Mouse (Mus musculus) mouse embryonic stem cell (cell line): ENCODE measurements around the gene Uba52.

Experiments
- in situ Hi-C, 2 experiments: fragments of 300-500 bp; cut with MboI; formaldehyde crosslinking; loops; 1 replicate in 1 of 2; 3 replicates in 1 of 2; pipeline ENCODE4 v1.14.3; 2019 to 2020; ENCODE audit warnings: low sequenced_read_pairs in 2 of 2, low pct_unique_long_range_greater_than_20kb in 1 of 2, mixed read lengths in 1 of 2; ENCODE audit not compliant: unreplicated experiment in 1 of 2

Uba52 gene

DNA sequence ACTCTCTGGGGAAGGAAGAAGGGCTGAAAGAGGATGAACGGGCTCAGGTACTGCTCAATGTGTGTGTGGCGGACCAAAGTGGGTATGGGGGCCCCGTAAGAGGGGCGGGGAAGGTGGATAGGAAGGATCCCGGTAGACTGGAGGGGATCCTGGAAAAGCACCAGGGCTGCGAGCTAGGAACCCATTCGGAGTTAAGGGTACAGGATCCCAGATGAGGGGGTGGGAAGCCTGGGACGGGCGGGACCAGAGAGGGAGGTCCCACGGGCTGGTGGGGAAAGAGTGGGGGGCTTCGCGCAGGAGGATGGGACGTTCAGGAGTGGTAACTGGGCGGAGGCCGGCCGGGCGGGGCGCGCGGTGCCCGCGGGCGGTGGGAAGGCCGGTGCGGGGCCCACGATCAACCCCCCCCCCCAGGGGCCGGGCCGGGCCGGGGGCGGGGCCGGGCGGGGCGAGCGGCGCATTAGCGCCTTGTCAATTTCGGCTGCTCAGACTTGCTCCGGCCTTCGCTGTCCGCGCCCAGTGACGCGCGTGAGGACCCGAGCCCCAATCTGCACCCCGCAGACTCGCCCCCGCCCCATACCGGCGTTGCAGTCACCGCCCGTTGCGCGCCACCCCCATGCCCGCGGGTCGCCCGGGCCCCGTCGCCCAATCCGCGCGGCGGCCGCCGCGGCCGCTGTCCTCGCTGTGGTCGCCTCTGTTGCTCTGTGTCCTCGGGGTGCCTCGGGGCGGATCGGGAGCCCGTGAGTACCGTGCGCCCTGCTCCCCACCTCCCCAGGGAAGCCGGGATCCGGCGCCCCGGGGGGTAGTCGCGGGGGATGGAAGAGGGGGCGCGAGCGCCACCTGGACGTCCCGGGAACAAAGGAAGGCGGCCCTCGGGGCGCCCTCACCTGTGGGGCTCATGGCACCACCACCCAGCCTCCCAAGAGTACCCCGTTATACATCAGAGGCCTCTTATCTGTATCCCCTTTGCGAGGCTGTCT lies 17.6 kb downstream of the Uba52 start, which contains the start of gene Crlf1:
Gene Crlf1, plus strand, starts transcription at position 495 of the 977 bp plus-strand sequence.
- in situ Hi-C loops, result no loop called here

DNA sequence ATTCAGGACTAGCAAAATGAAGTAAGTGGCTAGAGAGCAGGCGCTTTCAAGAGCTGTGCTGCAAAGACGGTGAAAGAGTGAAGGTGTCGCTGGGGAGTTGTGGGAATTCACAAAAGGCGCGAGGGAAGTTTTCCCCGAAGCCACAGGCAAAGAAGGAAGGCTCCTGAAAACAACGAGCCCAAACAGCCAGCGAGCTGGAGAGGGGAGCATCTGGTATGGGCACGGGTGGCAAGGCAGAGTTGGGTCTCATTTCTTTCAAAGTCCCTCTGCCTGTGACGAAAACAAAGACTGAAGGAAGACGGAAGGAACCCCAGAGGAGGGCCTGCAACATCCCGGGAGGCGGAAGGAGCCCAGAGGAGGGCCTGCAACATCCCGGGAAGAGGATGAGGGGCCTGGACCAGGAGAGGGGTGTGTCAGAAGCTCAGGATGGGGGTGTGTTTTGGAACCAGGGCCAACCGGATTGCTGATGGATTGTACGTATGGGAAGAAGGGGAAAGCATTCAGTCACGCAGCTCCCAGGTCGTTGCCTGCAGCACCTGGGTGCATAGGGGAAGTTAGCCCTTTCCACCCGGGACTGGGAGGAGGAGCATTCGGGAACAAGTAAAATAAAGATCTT lies 19.6 kb downstream of the Uba52 start:
- in situ Hi-C loops, result no loop called here

DNA sequence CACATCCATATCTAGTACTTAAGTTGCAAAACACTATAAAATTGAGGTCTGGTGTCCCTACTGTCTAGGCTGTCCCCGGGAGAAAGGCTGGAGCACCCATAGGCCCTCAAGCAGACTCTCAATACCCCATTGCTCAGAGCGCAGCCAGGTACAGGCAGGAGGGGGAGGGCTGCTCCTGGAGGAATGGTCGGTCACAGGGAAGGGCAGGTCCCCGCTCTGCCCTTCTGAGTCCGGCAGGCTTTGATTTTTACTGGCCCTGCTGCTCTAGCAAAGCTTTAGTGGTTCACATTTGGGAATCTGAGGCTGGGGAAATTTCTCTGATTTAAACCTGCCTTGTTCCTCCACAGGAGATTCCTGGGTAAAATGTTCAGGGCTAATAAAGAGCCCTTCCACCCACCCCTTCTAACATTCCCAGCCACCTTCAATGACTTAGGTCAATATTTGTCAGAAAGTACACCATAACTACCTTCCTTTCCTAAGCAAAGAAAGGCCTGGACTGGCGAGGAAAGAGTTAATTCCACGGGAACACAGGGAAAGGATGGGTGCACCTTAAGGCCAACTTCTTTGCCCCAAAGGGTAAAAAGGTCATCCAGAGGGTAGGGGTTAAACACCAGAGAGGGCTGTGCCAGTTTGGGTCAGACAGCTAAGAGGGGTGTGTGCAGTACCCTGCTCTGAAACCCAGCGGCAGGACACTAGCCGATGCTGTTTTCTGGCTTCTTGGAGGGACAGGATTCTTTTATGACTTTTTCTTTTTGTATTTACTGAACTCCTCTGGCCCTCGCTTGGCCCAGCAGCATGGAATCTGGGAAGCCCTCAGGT lies 20.3 kb downstream of the Uba52 start:
- in situ Hi-C loops, result no loop called here

DNA sequence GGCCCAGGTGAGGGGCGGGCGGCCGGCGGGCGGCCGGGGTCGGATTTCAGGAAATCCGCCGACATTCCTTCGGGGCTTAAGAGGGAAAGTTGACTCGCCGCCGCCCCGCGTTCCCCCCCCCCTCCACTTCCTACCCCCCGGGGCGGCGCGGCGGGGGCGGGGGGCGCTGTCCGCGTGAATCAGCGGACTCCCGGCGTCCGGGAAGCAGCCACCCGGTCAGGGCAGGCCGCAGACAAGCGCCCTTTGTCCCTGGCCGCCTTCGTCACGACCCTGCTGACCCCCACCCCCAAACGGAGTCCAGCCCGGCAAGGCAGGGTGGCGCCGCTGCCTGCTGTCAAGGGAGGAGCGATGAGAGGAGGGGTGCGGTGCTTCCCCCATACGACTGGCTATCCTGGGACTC lies 21.0 kb downstream of the Uba52 start:
- in situ Hi-C loops, result no loop called here

DNA sequence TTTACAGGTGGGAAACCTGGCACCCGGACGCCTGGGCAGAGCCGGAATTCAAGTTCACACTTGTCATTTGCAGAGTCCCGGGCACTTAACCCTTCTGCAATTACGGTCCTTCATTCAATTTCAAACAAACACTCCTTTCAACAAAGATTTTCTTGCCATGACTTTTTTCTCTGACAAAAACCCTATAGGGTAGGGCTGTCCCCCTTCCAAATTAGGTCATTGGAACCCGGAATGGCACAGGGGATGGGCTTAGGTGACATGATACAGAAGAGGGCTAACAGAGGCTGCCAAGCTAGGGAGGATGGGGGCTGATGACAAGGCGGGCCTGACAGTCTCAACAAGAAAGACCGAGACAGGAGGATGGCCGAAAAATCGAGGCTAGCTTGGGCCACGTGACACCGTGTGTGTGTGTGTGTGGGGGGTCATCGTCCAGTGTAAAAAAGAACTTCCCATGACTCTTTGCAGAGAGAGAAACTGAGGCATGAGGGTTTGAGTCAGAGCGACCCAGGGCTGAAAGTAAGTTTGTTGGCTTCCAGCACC lies 21.6 kb downstream of the Uba52 start:
- in situ Hi-C loops, result no loop called here

DNA sequence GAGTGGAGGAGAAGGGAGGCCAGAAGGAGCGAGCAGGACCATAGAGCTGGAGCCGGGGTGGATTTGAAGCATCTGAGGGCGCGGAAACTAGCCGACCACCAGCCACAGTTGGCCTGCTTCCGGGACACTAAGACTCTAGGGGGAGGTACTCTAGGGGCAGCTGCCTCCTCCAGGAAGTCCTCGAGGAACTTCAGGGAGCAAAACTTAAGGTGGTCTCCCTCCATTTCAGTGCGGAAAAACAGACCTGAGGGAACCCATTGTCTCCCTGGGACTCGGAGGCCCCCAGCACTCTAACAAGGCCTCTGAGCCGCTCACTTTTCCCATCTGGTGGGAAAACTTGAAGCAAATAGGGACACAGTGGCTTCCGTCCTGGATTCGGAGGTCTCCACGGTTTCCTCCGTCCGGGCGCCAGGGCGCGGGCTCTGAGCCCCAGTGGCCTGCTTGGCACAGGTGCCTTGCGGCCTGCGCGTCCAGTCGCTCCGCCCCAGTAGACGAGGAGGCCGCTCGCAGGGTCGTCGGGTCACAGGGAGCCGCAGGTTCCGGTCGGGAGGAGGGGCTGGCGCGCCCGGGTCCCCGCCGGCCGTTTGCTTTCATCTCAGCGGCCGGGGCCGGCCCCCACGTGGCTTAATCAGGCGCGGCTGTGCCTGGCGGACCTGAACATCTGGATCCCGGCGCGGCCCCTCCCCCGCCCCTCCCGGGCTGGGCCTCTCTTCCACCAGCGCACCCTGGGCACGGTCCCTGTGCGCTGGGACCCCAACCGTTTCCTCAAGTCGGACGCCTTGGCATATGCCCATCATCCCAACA lies 22.4 kb downstream of the Uba52 start:
- in situ Hi-C loops, result no loop called here

DNA sequence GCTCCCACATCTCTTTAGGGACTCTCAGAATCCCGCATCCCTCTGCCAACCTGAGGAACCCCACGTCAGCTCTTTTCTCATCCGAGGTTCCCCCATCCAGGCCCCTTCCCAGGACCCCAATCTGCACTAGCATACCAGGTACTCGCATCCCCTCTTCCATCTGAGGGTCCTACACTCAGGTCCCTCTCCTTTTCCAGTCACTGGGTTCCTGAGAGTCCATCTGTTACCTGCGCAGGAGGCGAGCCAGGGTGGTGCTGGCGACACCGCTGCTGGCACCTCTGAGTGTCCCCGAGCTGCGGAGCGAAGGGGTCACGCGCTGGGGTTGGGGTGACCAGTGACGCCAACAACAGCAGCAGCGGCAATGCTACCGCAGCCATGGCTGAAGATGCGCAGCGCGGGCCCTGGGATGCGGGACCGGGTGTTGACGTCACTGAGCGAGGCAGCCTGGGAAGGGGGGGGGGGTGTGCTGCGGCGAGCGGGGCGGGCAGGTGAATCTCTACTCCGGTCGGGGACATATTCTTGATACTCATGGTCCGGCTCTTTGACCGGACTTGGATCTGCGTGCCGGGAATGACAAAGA lies 23.6 kb downstream of the Uba52 start, which contains the start of gene Tmem59l:
Gene Tmem59l, minus strand, starts transcription at position 418 of the 580 bp plus-strand sequence.
- in situ Hi-C loops, result no loop called here

DNA sequence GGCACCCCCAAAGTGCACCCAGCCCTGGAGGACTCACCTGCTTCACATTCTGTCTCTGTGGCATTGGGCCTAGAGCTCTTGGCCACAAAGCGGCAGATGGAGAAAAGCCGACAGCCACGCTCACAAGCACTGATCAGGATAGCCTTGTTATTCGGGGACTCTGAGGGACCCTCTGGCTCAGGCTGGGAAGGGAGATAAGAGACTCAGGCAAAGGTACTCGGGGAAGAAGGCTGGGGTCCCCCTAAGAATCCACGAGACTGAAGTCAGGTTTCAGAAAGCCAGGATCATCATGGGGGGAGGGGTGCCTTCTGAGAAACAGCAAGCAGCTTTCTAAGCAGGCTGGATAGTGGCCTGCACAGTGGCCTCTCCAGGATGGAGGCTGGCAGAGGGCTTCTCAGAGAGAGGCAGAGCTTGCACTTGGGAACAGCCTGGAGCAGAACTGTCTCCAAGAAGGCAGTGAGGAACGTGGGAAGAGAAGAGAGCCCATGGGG lies 24.4 kb downstream of the Uba52 start:
- in situ Hi-C loops, result no loop called here

DNA sequence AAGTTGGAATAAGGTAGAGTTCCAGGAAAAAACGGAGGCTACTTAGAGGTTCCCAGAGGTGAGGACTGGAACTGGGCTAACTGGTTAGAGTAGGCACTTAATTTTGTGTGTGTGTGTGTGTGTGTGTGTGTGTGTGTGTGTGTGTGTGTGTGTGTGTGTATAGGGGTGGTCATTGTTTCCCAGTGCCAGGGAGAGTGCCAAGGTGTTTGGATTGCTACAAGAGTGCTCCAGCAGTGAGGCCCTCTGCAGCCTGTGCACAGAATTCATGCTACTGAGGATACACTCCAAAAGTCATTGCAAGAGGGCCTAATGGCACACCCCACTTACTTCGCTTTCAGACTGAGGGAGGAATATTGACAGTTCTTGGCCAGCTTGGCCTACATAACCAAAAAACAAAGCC lies 27.7 kb downstream of the Uba52 start:
- in situ Hi-C loops, result no loop called here

DNA sequence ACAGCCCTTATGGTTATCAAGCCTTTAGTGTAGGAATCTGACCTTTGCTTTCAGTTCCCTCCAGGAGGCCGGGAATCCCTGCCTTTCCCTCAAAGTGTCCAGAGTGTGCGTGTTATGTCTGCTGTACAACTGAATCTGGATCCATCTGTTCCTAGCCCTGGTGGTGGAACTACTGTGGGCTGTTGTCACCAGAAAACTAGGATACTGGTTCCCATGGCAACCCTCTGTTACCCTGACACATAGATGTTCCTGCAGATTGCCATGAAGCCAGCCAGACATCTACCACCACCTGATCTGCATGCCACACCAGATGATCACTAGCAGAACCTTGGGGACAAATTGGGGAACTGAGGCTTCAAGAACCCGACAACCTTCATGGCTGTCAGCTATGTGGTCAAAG lies 28.7 kb downstream of the Uba52 start:
- in situ Hi-C loops, result no loop called here

DNA sequence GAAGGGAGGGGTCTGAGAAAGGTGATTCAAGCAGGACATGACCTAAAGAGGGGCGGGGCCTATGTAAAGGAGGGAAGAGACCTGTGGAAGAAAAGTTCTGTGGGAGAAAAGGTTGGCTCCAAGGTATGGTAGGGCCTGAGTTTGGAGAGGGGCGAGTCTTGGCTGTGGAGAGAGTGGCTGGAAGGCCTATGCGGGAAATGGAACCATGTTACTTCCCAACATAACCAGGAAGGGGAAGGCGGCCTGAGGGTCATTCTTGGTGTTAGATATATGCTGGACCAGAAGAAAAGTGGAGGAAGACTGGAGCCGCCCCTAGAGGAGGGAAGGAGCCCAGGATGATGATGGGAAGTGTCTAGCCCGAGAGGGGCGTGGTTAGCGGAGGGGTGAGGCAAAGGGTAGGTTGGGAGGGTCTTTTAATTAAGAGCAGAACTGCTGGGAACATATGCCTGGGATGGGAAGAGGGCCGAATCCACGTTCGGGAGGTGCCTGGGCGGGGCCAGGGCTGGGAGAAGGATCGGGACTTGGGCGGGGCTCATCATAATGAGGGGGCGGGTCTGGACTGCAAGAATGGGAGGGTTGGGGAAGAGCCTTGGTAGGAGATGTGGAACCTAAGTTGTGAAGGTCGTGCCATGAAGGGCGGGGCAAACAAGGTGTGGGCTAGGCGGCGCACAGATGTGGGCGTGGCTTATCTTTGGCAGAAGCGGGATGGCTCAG lies 33.2 kb downstream of the Uba52 start:
- in situ Hi-C loops, result no loop called here

DNA sequence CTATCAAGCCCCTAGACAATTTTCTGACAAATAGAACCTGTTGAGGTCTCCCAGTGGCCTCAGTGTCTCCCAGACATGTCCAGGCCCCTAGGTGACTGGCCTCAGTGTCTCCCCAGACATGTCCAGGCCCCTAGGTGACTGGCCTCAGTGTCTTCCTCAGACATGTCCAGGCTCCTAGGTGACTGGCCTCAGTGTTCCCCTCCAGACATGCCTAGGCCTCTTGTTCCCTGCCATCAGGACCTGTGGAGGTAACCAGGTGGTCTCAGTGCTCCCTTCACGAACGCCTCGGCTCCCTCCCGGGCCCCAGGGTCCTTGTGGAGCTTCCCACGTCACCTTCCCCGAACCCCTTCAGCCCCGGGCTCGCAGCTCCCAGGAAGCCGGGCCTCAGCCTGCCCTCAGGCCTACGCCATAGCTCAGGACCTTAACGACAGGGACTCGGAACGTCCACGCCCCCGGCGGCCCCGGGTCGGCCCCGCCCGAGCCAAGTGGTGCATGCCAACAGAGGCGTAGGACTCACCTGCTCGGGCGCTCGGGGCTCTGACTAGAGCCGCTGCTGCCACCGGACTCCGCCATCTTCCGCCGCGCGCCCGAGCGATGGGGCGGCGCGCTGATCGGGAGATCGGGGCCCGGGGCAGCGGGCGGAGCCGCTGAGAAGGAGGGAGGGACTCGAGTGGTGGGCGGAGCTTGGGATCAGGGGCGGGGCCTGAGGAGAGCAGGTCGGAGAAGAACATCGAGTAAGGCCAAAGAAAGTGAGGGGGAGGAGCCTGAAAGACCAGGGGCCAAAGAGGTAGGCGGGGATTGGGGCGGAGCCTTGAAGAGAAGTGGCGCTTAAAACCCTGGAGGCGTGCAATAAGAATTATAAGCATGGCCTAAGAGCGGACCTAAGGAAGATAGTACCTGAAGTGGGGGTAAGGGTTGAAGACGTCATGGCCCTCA lies 34.0 kb downstream of the Uba52 start, which contains the start of gene Klhl26:
Gene Klhl26, minus strand, starts transcription at position 636 of the 936 bp plus-strand sequence.
- in situ Hi-C loops, result no loop called here

DNA sequence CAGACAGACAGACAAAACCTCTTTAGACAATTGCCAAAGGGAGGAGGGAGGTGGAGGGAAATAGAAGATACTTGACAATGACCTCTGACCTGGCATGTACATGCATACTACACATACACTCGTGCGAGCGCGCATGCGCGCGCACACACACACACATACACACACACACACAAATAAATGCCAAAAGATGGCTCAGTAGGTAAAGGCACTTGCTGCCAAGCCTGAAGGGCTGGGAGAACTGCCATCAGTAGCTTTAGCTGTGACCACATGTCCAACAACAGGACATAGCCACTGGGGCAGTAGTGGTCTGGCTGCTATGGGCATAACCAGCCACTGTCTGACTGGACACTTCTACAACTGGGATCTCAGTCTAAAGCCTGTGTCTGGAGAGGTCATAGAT lies 38.7 kb downstream of the Uba52 start:
- in situ Hi-C loops, result no loop called here

DNA sequence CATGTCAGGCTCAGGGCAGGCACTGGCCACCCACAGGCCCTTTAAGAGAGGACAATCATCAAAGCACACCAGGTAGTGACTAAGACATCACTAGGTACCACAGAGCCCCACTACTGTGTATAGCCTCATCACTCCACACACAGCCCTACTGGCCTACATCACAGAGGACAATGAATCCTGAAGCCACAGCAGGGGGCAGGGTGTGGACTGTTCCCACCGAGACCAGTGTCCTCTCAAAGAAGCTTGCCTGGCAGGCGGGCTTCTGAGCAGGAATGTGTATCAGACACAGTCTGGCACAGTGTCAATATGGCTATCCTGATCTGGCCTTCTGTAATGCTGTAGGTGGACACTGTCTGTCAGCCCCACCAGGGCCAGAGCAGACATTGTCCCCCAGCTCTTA lies 40.7 kb downstream of the Uba52 start:
- in situ Hi-C loops, result no loop called here

DNA sequence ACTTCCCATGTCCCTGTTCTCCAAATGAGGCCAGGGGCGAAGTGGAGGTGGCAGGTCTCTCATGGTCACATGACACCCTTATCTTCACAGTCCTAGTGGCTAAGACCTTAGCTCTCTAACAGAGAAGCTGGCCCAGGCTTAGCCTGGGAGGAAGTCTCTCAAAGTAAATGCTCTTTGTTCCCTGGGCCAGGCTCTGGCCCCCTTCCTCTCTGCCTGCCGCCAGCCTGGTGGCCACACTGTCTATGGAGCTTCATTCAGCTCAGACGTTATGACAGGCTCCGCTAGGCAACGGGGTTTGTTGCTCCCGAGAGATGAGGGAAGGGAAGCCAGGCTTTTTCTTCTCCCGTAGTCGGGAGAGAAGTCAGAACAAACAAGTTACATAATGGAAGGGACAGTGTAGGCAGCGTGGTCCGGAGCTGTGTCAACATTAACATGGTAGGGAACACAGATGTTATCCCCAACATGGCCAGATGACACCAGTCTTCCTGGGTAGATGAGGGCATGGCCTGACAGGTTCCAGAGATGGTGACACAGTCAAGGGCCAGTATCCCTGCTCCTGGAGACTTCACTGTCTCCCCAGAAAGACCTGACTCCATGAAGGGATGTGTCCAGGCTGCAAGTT lies 41.2 kb downstream of the Uba52 start:
- in situ Hi-C loops, result no loop called here
